Mouse (Mus musculus) ovary, postnatal 10 days (tissue): Measurements from ENCODE around the gene Olfr394.
"Not testable (repeated sequence)": the region's sequence is repeated elsewhere in the genome, so short reads cannot be mapped to it uniquely, and the experiment has no call there.

Experiments
- DNase-seq: peaks from one replicate; pipeline ENCODE4 v3.0.0; 2022; ENCODE audit warnings: low spot score

Gene Olfr394

DNA sequence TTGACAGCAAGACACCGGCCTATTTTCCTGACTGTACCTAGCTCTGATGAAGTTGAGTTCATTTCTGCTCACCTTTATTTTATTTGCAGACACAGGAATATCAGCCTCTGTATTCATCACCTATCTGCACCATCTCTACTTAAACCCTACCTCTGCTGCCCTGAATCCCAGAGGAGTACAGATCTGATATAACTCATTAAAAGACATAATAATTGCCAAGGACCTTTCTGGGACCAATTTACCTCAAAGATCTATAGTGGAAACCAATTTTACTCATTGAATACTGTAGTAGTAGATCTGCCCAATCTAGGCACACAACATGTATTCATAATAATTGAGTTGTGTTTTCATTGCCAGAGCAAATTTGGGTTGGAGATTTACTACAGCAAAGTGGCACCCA is at the start of gene Olfr394:
TSS of gene Olfr394 (minus strand) at position 101 of the 400 bp plus-strand sequence.
- no peak for DNase-seq

DNA sequence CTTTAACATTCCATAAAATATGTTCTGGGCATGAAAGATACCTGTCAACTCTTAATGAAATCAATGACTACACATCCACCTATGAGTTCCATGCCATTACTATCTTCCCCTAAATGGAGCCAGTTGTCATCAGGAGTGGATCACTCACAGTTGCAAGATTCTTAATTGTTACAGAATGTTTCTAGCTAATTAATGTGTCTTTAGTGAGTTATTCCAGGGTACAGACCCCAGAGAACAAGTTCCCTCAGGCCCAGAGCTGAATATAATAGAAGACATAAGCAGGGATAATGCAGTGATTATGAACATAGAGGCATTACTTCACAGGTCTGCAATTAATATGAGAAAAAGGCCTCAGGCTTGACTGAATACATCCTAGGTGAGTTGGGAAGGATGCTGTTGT is 45.8 kb upstream of the Olfr394 start, which contains the start of gene Olfr23:
TSS of gene Olfr23 (plus strand) at position 301 of the 400 bp plus-strand sequence.
- DNase-seq, result no peak

DNA sequence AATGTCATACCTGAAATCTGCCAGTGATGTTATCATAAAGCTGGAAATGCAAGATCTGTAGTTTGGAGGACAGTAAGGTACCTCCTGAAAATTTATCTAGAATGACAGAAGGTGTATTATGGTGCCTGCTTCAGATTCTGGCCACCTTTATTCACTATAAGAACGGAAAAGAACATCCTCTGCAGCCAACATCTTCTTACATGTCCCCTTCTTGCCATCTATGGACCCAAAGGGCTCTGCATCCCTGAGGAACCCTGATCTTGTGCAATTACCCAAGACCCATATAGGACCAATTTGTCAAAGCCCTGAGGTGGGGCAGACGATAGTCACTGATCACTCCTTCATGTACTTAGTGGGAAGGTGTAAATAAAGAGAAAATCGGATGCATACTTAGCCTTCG is 18.6 kb upstream of the Olfr394 start, which contains the start of gene Olfr395:
TSS of gene Olfr395 (minus strand) at position 101 of the 400 bp plus-strand sequence.
- DNase-seq, result not testable (repeated sequence)

DNA sequence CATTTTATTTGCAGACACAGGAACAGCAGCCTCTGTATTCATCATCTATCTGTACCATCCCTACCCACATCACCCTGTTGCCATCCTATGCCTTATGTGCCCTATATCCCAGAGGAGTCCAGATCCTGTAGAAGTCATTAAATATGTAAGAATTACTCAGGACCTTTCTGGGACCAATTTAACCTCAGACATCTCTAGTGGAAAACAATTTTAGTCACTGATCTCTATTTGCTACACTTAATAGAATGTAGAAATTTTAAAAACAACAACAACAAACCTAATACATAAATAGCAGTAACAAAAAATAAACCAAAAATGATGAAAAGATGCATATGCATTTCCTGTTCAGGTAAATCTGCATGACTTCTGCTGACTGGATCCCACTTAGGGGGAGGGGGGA is 39.2 kb downstream of the Olfr394 start, which contains the start of gene Olfr393:
TSS of gene Olfr393 (minus strand) at position 101 of the 400 bp plus-strand sequence.
- DNase-seq, result no peak
